Mouse (Mus musculus): ENCODE measurements around the gene Ccser1.

Gene Ccser1

GRCm38 (mm10) chr6:61430881-61431725 is 251.0 kb downstream of the Ccser1 start:
- DNase-seq (ENCODE audit: extremely low read depth, insufficient read length, low spot score), result no peak

- no peak for DNase-seq (ENCODE audit: extremely low read depth, insufficient read length, low spot score)
These were observed 251.5 kb downstream of the Ccser1 start for GRCm38 (mm10) chr6:61431726-61431984.

GRCm38 (mm10) chr6:61432167-61432566 is 252.0 kb downstream of the Ccser1 start:
- no peak for DNase-seq (ENCODE audit: extremely low read depth, insufficient read length, low spot score)

- DNase-seq (ENCODE audit: extremely low read depth, insufficient read length, low spot score), result no peak
These were observed 252.6 kb downstream of the Ccser1 start for GRCm38 (mm10) chr6:61432703-61433102.

GRCm38 (mm10) chr6:61438165-61438564 is 258.0 kb downstream of the Ccser1 start:
- DNase-seq (ENCODE audit: extremely low read depth, insufficient read length, low spot score), result no peak

GRCm38 (mm10) chr6:61471371-61472152 is 291.4 kb downstream of the Ccser1 start:
- no peak for DNase-seq (ENCODE audit: extremely low read depth, insufficient read length, low spot score)

GRCm38 (mm10) chr6:61485336-61485735 is 305.2 kb downstream of the Ccser1 start:
- no peak for DNase-seq (ENCODE audit: extremely low read depth, insufficient read length, low spot score)

- DNase-seq (ENCODE audit: extremely low read depth, insufficient read length, low spot score), result no peak
These were observed 312.1 kb downstream of the Ccser1 start for GRCm38 (mm10) chr6:61491979-61492821.

GRCm38 (mm10) chr6:61493386-61493785 is 313.3 kb downstream of the Ccser1 start:
- no peak for DNase-seq (ENCODE audit: extremely low read depth, insufficient read length, low spot score)

- DNase-seq (ENCODE audit: extremely low read depth, insufficient read length, low spot score), result no peak
These were observed 335.2 kb downstream of the Ccser1 start for GRCm38 (mm10) chr6:61515310-61515709.

GRCm38 (mm10) chr6:61521587-61521986 is 341.5 kb downstream of the Ccser1 start:
- DNase-seq (ENCODE audit: extremely low read depth, insufficient read length, low spot score), result no peak

GRCm38 (mm10) chr6:61522108-61522507 is 342.0 kb downstream of the Ccser1 start:
- DNase-seq (ENCODE audit: extremely low read depth, insufficient read length, low spot score), result no peak

- DNase-seq (ENCODE audit: extremely low read depth, insufficient read length, low spot score), result no peak
These were observed 343.8 kb downstream of the Ccser1 start for GRCm38 (mm10) chr6:61523748-61524493.

- no peak for DNase-seq (ENCODE audit: extremely low read depth, insufficient read length, low spot score)
These were observed 360.6 kb downstream of the Ccser1 start for GRCm38 (mm10) chr6:61540732-61541131.

GRCm38 (mm10) chr6:61543459-61544044 is 363.4 kb downstream of the Ccser1 start:
- no peak for DNase-seq (ENCODE audit: extremely low read depth, insufficient read length, low spot score)

GRCm38 (mm10) chr6:61567551-61567950 is 387.4 kb downstream of the Ccser1 start:
- no peak for DNase-seq (ENCODE audit: extremely low read depth, insufficient read length, low spot score)

- no peak for DNase-seq (ENCODE audit: extremely low read depth, insufficient read length, low spot score)
These were observed 387.8 kb downstream of the Ccser1 start for GRCm38 (mm10) chr6:61567967-61568366.

GRCm38 (mm10) chr6:61581696-61582095 is 401.6 kb downstream of the Ccser1 start:
- no peak for DNase-seq (ENCODE audit: extremely low read depth, insufficient read length, low spot score)

- DNase-seq (ENCODE audit: extremely low read depth, insufficient read length, low spot score), result no peak
These were observed 408.9 kb downstream of the Ccser1 start for GRCm38 (mm10) chr6:61588999-61589398.

- no peak for DNase-seq (ENCODE audit: extremely low read depth, insufficient read length, low spot score)
These were observed 421.8 kb downstream of the Ccser1 start for GRCm38 (mm10) chr6:61601911-61602310.

Measured in 3134 (cell line).